Mouse (Mus musculus) forelimb bud, embryonic 11.5 days (tissue): ENCODE measurements around the gene Asb8.

Experiments
- DNase-seq: peaks from one replicate; pipeline ENCODE4 v3.0.0-alpha.2; 2012; ENCODE audit warnings: low read depth, low spot score

The Asb8 gene

GRCm38 (mm10) chr15:98165525-98165924 is at the start of gene Asb8:
Asb8 (minus strand) TSS chr15:98165625.
- DNase-seq = no peak

- DNase-seq = no peak
Observed at GRCm38 (mm10) chr15:98214130-98214529, 48.7 kb upstream of the Asb8 start.

GRCm38 (mm10) chr15:98213336-98213870 is 48.0 kb upstream of the Asb8 start:
- no peak for DNase-seq

- DNase-seq = no peak
Observed at GRCm38 (mm10) chr15:98209676-98210075, 44.3 kb upstream of the Asb8 start.

GRCm38 (mm10) chr15:98195442-98195841 is 30.0 kb upstream of the Asb8 start, which contains the start of gene Olfr288:
Olfr288 (minus strand) TSS chr15:98195542.
- DNase-seq = no peak

GRCm38 (mm10) chr15:98184456-98184855 is 19.0 kb upstream of the Asb8 start:
- no peak for DNase-seq

GRCm38 (mm10) chr15:98181856-98182570 is 16.6 kb upstream of the Asb8 start:
- no peak for DNase-seq

GRCm38 (mm10) chr15:98181132-98181711 is 15.8 kb upstream of the Asb8 start:
- DNase-seq = peak; percentile 94

- no peak for DNase-seq
Observed at GRCm38 (mm10) chr15:98180567-98181131, 15.2 kb upstream of the Asb8 start.

- no peak for DNase-seq
Observed at GRCm38 (mm10) chr15:98177320-98177719, 11.9 kb upstream of the Asb8 start.

- peak; percentile 56 for DNase-seq
Observed at GRCm38 (mm10) chr15:98173821-98174220, 8.4 kb upstream of the Asb8 start.

GRCm38 (mm10) chr15:98172113-98172512 is 6.7 kb upstream of the Asb8 start:
- no peak for DNase-seq

- no peak for DNase-seq
Observed at GRCm38 (mm10) chr15:98170917-98171316, 5.5 kb upstream of the Asb8 start.

GRCm38 (mm10) chr15:98170365-98170764 is 4.9 kb upstream of the Asb8 start:
- no peak for DNase-seq

- no peak for DNase-seq
Observed at GRCm38 (mm10) chr15:98168622-98169004, 3.2 kb upstream of the Asb8 start.

GRCm38 (mm10) chr15:98167645-98168621 is 2.5 kb upstream of the Asb8 start:
- DNase-seq = peak; percentile 91

- no peak for DNase-seq
Observed at GRCm38 (mm10) chr15:98166963-98167644, 1.7 kb upstream of the Asb8 start, which contains the start of gene Ccdc184. Ccdc184 (plus strand) TSS chr15:98167158.

GRCm38 (mm10) chr15:98162561-98162960 is 2.9 kb downstream of the Asb8 start:
- no peak for DNase-seq

GRCm38 (mm10) chr15:98161026-98161805 is 4.2 kb downstream of the Asb8 start:
- no peak for DNase-seq

GRCm38 (mm10) chr15:98157253-98157652 is 8.2 kb downstream of the Asb8 start:
- DNase-seq = no peak
